Mouse (Mus musculus): Measurements from ENCODE around the gene Isg20l2. TPM values are rescaled to one million over a fixed set of nuclear protein-coding genes. Genes with fewer than 3 reads are reported as not detected.
A peak's percentile ranks its signal among the peaks of the same experiment; 100 is the strongest.

Isg20l2 gene
- polyA plus RNA-seq, 1 experiment from 2014 or later, result 22.5 TPM

DNA sequence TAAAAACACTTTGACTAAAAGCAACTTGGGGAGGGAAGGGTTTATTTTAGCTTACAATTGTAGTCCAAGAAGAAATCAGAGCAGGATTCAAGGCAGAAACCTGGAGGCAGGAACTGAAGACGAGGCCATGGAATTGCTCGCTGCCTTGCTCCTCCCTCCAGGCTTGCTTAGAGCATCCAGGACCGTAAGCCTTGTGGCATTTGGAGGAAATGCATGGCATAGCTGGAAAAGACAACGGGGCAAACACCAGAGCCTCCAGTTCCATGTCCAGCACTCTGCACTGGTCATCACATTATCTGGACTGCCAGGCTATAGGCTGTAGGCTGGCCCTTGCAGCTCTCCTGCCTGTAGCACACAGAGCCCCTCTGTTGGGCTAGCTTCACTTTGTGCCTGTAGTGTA, 4.4 kb downstream of the Isg20l2 start:
- DNase-seq (ENCODE audit: low spot score), result no peak

DNA sequence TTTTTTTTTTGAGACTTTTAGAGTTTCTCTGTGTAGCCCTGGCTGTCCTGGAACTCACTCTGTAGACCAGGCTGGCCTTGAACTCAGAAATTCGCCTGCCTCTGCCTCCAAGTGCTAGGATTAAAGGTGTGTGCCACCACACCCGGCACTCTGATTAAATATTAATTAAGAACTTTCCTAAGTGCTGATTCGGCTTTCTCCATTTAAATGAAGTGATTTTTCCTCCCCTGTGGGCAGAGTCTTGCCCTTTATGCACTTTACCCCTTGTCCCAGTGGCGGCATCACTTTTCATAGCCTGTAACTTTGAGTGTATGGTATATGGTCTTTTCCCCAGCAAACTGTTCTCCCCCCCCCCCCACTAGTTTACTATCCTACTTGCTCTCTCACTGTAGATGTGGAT, 5.1 kb downstream of the Isg20l2 start:
- 74% methylated on average over 4 of the region's 4 CpGs for WGBS
- no peak overlapping the region for H3K4me2 ChIP-seq (replicated peaks; ENCODE audit: low read depth, low read length)
- peaks cover 20% of the 10 kb centered on the region for H3K36me3 ChIP-seq (ENCODE audit: insufficient read depth, low read length)
- no peak for TF ChIP-seq CTCF (IDR thresholded peaks at IDR 0.05)
- no peak for TF ChIP-seq EP300 (IDR thresholded peaks at IDR 0.05)
- H3K4me1 ChIP-seq (ENCODE audit: insufficient read depth, low read depth, low read length), result no peaks in the 10 kb centered on the region
- H3K9ac ChIP-seq (replicated peaks; ENCODE audit: low read depth), result no peak overlapping the region
- DNase-seq (ENCODE audit: low spot score) (no peak), ATAC-seq (no peak)
- H3K27me3 ChIP-seq (replicated peaks; ENCODE audit: insufficient read depth, low read length), result no peaks in the 10 kb centered on the region
- H3K27ac ChIP-seq (ENCODE audit: low read length), result no peak overlapping the region
- H3K4me3 ChIP-seq (ENCODE audit: low read depth, low read length), result no peak overlapping the region
- no peaks in the 10 kb centered on the region for H3K9me3 ChIP-seq (ENCODE audit: low read length)

More for the DNA sequence above, 4.4 kb downstream of the Isg20l2 start:
- H3K4me1 ChIP-seq (ENCODE audit: insufficient read depth, low read depth, low read length), result no peaks in the 10 kb centered on the region
- 58% methylated on average over 4 of the region's 4 CpGs for WGBS
- no peak for ATAC-seq
- H3K27me3 ChIP-seq (replicated peaks; ENCODE audit: insufficient read depth, low read length), result no peaks in the 10 kb centered on the region
- H3K27ac ChIP-seq (ENCODE audit: low read length), result no peak overlapping the region
- H3K36me3 ChIP-seq (ENCODE audit: insufficient read depth, low read length), result peaks cover 18% of the 10 kb centered on the region
- no peak overlapping the region for H3K4me2 ChIP-seq (replicated peaks; ENCODE audit: low read depth, low read length)
- H3K9ac ChIP-seq (replicated peaks; ENCODE audit: low read depth), result no peak overlapping the region
- no peak overlapping the region for H3K4me3 ChIP-seq (ENCODE audit: low read depth, low read length)
- no peaks in the 10 kb centered on the region for H3K9me3 ChIP-seq (ENCODE audit: low read length)
- TF ChIP-seq EP300 (IDR thresholded peaks at IDR 0.05), result no peak
- peak; percentile 20; the same call in 1 of the 2 replicates for TF ChIP-seq CTCF (IDR thresholded peaks at IDR 0.05)

DNA sequence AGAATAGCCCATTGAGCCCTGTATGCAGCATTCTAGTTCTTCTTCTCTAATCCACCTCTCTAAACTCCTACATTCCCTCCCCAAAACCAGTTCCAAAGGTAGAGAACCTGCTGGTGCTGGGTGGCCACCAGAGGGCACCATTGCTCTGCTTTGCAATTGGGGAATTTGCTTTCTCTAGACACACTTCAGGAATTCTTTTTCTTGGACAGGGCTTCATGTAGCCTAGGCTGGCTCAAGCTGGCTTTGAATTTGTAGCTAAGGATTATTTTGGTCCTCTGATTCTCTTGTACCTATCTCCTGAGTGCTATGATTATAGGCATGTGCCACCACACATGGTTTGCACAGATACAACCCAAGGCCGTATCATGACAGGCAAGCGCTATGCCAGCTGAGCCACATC, 5.7 kb downstream of the Isg20l2 start:
- no peak for TF ChIP-seq EP300 (IDR thresholded peaks at IDR 0.05)
- TF ChIP-seq CTCF (IDR thresholded peaks at IDR 0.05), result peak; percentile 97
- no peak overlapping the region for H3K9ac ChIP-seq (replicated peaks; ENCODE audit: low read depth)
- ATAC-seq, result peak; percentile 69
- no peak overlapping the region for H3K4me2 ChIP-seq (replicated peaks; ENCODE audit: low read depth, low read length)
- DNase-seq (ENCODE audit: low spot score), result peak; percentile 88
- 94% methylated on average over 2 of the region's 2 CpGs for WGBS
- H3K27me3 ChIP-seq (replicated peaks; ENCODE audit: insufficient read depth, low read length), result no peaks in the 10 kb centered on the region
- H3K27ac ChIP-seq (ENCODE audit: low read length), result no peak overlapping the region
- H3K4me1 ChIP-seq (ENCODE audit: insufficient read depth, low read depth, low read length), result no peaks in the 10 kb centered on the region
- H3K9me3 ChIP-seq (ENCODE audit: low read length), result no peaks in the 10 kb centered on the region
- H3K4me3 ChIP-seq (ENCODE audit: low read depth, low read length), result no peak overlapping the region
- peaks cover 20% of the 10 kb centered on the region for H3K36me3 ChIP-seq (ENCODE audit: insufficient read depth, low read length)

DNA sequence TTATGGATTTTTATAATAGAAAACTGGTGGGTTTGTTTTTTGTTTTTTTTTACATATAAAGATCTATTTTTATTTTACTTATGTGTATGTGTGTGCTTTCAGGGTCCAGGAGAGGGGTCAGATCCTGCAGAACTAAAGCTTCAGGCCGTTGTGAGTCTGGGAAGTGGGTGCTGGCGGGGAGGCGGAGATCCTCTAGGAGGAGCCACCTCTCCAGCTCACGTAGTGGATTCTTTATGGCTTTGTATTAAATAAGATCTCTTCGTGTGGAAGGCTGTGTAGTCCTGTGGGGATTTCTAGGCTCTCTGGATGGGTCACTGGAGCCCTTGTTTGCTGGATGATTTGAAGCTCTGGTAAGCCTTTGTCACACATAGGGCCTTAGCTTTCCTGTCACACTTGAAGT, 10.5 kb downstream of the Isg20l2 start:
- H3K4me3 ChIP-seq (ENCODE audit: low read depth, low read length), result no peak overlapping the region
- no peak for DNase-seq (ENCODE audit: low spot score)
- H3K4me2 ChIP-seq (replicated peaks; ENCODE audit: low read depth, low read length), result no peak overlapping the region
- no peaks in the 10 kb centered on the region for H3K27me3 ChIP-seq (replicated peaks; ENCODE audit: insufficient read depth, low read length)
- peaks cover 14% of the 10 kb centered on the region for H3K36me3 ChIP-seq (ENCODE audit: insufficient read depth, low read length)
- no peak overlapping the region for H3K27ac ChIP-seq (ENCODE audit: low read length)
- TF ChIP-seq EP300 (IDR thresholded peaks at IDR 0.05), result no peak
- H3K4me1 ChIP-seq (ENCODE audit: insufficient read depth, low read depth, low read length), result no peaks in the 10 kb centered on the region
- no peaks in the 10 kb centered on the region for H3K9me3 ChIP-seq (ENCODE audit: low read length)
- no peak for ATAC-seq
- no peak overlapping the region for H3K9ac ChIP-seq (replicated peaks; ENCODE audit: low read depth)
- WGBS, result 74% methylated on average over 5 of the region's 5 CpGs

DNA sequence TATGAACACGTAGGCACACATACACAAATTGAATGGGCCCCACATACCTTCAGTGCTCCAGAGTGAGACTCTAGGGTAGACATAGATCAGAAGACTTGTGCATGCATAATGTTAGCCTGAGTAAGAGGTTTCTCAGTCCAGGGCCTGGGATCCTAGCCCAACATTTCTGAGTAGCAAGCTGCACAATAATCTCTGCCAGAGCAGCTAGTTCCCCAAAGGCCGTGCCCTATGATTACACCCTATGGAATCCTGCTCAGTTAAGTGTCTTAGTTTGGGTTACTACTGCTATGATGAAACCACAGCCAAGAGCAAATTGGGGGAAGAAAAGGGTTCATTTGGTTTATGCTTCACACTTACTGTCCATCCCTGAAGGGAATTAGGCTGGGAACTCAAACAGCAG, 12.4 kb downstream of the Isg20l2 start:
- ATAC-seq (no peak), DNase-seq (ENCODE audit: low spot score) (no peak)
- Histone ChIP-seq H3K4me2 (replicated peaks; ENCODE audit: low read depth, low read length) (no peak overlapping the region), H3K4me1 (ENCODE audit: insufficient read depth, low read depth, low read length) (peaks cover 4% of the 10 kb centered on the region), H3K9ac (replicated peaks; ENCODE audit: low read depth) (no peak overlapping the region), H3K9me3 (ENCODE audit: low read length) (no peaks in the 10 kb centered on the region), H3K27ac (ENCODE audit: low read length) (no peak overlapping the region), H3K4me3 (ENCODE audit: low read depth, low read length) (no peak overlapping the region), H3K36me3 (ENCODE audit: insufficient read depth, low read length) (peaks cover 14% of the 10 kb centered on the region), H3K27me3 (replicated peaks; ENCODE audit: insufficient read depth, low read length) (no peaks in the 10 kb centered on the region)
- TF ChIP-seq EP300 (IDR thresholded peaks at IDR 0.05) (no peak), CTCF (IDR thresholded peaks at IDR 0.05) (no peak)
- WGBS, result 96% methylated on average over 2 of the region's 2 CpGs

DNA sequence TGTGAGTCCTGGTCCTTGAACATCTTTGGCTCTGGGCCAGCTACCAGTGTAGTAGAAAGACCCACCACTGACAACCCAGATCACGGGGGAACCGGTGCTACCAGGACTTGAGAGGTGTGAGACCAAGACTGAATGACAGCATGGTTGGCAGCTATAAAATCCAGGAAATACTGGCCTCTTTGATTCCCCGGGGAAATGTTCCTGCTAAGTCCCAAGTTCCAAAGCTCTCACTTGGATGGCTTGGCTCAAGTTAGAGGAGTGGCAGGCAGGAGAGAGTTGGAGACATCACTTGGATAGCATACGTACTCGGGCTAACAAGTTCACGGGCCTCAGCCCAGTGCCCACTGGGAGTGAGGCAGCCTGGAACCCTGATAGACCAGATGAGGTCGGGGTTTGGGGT, 13.5 kb downstream of the Isg20l2 start:
- Histone ChIP-seq H3K9me3 (ENCODE audit: low read length) (no peaks in the 10 kb centered on the region), H3K27ac (ENCODE audit: low read length) (no peak overlapping the region), H3K9ac (replicated peaks; ENCODE audit: low read depth) (no peak overlapping the region), H3K4me2 (replicated peaks; ENCODE audit: low read depth, low read length) (no peak overlapping the region), H3K36me3 (ENCODE audit: insufficient read depth, low read length) (peaks cover 11% of the 10 kb centered on the region), H3K4me1 (ENCODE audit: insufficient read depth, low read depth, low read length) (peaks cover 16% of the 10 kb centered on the region), H3K27me3 (replicated peaks; ENCODE audit: insufficient read depth, low read length) (peaks cover 7% of the 10 kb centered on the region; the same call in 1 of the 2 replicates), H3K4me3 (ENCODE audit: low read depth, low read length) (no peak overlapping the region)
- DNase-seq (ENCODE audit: low spot score) (no peak), ATAC-seq (no peak)
- TF ChIP-seq EP300 (IDR thresholded peaks at IDR 0.05) (no peak), CTCF (IDR thresholded peaks at IDR 0.05) (no peak)
- WGBS, result 62% methylated on average over 7 of the region's 7 CpGs
